Mouse (Mus musculus): ENCODE data around the gene Bnc2.

Bnc2 gene

GRCm38 (mm10) chr4:84502581-84503269, 172.3 kb downstream of the Bnc2 start:
- DNase-seq, result no peak

- no peak for DNase-seq
Measured at GRCm38 (mm10) chr4:84500796-84501349, 174.2 kb downstream of the Bnc2 start.

GRCm38 (mm10) chr4:84500259-84500658, 174.8 kb downstream of the Bnc2 start:
- no peak for DNase-seq

GRCm38 (mm10) chr4:84498469-84498868, 176.6 kb downstream of the Bnc2 start:
- no peak for DNase-seq

- no peak for DNase-seq
Measured at GRCm38 (mm10) chr4:84488323-84488722, 186.8 kb downstream of the Bnc2 start.

- DNase-seq, result no peak
Measured at GRCm38 (mm10) chr4:84482680-84483079, 192.4 kb downstream of the Bnc2 start.

- DNase-seq, result no peak
Measured at GRCm38 (mm10) chr4:84472643-84473042, 202.4 kb downstream of the Bnc2 start.

GRCm38 (mm10) chr4:84470106-84470885, 204.8 kb downstream of the Bnc2 start:
- no peak for DNase-seq

GRCm38 (mm10) chr4:84469400-84469799, 205.7 kb downstream of the Bnc2 start:
- no peak for DNase-seq

- no peak for DNase-seq
Measured at GRCm38 (mm10) chr4:84467722-84468121, 207.4 kb downstream of the Bnc2 start.

GRCm38 (mm10) chr4:84458218-84458560, 216.9 kb downstream of the Bnc2 start:
- DNase-seq, result no peak

- DNase-seq, result no peak
Measured at GRCm38 (mm10) chr4:84457512-84458217, 217.4 kb downstream of the Bnc2 start.

GRCm38 (mm10) chr4:84456853-84457249, 218.2 kb downstream of the Bnc2 start:
- DNase-seq, result no peak

GRCm38 (mm10) chr4:84456198-84456852, 218.8 kb downstream of the Bnc2 start:
- no peak for DNase-seq

- no peak for DNase-seq
Measured at GRCm38 (mm10) chr4:84454493-84454892, 220.6 kb downstream of the Bnc2 start.

GRCm38 (mm10) chr4:84453586-84453985, 221.5 kb downstream of the Bnc2 start:
- DNase-seq, result no peak

GRCm38 (mm10) chr4:84452642-84453041, 222.4 kb downstream of the Bnc2 start:
- no peak for DNase-seq

- no peak for DNase-seq
Measured at GRCm38 (mm10) chr4:84449246-84450005, 225.6 kb downstream of the Bnc2 start.

- no peak for DNase-seq
Measured at GRCm38 (mm10) chr4:84433324-84433723, 241.8 kb downstream of the Bnc2 start.

GRCm38 (mm10) chr4:84431677-84432515, 243.2 kb downstream of the Bnc2 start:
- DNase-seq, result no peak

- DNase-seq, result no peak
Measured at GRCm38 (mm10) chr4:84427955-84428354, 247.1 kb downstream of the Bnc2 start.

All from liver (tissue).